ENCODE assay signal across 20 mouse cellular contexts in the genomic region with DNA sequence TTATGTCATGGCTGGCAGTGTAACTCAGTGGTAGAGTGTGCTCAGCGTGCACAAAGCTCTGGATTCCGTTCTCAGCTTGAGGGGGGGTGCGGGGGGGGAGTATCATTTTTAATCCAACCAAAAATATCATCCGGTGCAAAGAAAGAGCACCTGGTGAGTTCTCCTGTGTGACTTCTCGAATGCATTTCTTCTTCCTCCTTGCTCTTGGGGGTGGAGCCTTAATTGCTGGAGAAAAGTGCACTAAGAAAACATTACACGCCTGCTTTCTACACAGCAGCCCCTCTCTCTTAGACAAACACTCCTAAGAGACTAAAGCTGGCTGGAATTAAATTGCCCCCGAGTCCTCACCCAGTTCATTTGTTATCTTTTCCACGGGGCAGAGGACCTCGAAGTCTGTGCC.
A peak's percentile ranks its signal among the peaks of the same experiment; 100 is the strongest.
DNase-seq lines count a peak whose midpoint lies in the region; ATAC-seq and TF ChIP-seq lines count a peak whose summit lies in the region.
"Had no signal": no experiment of that assay in that cellular context is flagged by ENCODE, and none has a peak within 500 bp of the region (broad histone marks: within the 10 kb centered on the region; RNA-seq: fewer than 3 reads in every experiment).

No protein-coding gene starts in this region.

- H3K27me3 ChIP-seq in heart, embryonic 15.5 days: no peaks in the 10 kb centered on the region
- no peaks in the 10 kb centered on the region for H3K27me3 ChIP-seq in thymus, adult 2 months (ENCODE audit: control insufficient read depth, insufficient read depth, low read length)
- H3K27me3 ChIP-seq in intestine, embryonic 16.5 days (replicated peaks; ENCODE audit: control insufficient read depth, insufficient read depth, low read length): no peaks in the 10 kb centered on the region
- H3K27me3 ChIP-seq: forebrain, embryonic 15.5 days; hindbrain, embryonic 12.5 days; limb, embryonic 15.5 days; liver, embryonic 15.5 days; neural tube, embryonic 12.5 days had no signal

- H3K4me1 ChIP-seq in heart, embryonic 15.5 days (replicated peaks): peaks cover 53% of the 10 kb centered on the region
- H3K4me1 ChIP-seq in thymus, adult 2 months (replicated peaks; ENCODE audit: control insufficient read depth, insufficient read depth, low read length): peaks cover 33% of the 10 kb centered on the region
- peaks cover 15% of the 10 kb centered on the region for H3K4me1 ChIP-seq in intestine, embryonic 16.5 days (ENCODE audit: control insufficient read depth, insufficient read depth, low read length)
- H3K4me1 ChIP-seq: neural tube, embryonic 12.5 days had no signal

- no peak overlapping the region for H3K9ac ChIP-seq in heart, embryonic 15.5 days
- 0 out of 2 replicates have a peak overlapping the region, but pooled peaks have one; percentile 10 for H3K9ac ChIP-seq in intestine, embryonic 16.5 days (ENCODE audit: low read depth, low read length)
- H3K9ac ChIP-seq: forebrain, embryonic 15.5 days; hindbrain, embryonic 12.5 days; limb, embryonic 15.5 days; liver, embryonic 15.5 days; neural tube, embryonic 12.5 days had no signal

- peak overlapping the region; percentile 4; the same call in 1 of the 2 replicates for H3K27ac ChIP-seq in heart, embryonic 15.5 days
- peak overlapping the region; percentile 44; the same call in 1 of the 2 replicates for H3K27ac ChIP-seq in thymus, adult 2 months (ENCODE audit: control insufficient read depth, insufficient read depth, low read length)
- peak overlapping the region; percentile 37; the same call in 1 of the 2 replicates for H3K27ac ChIP-seq in intestine, embryonic 16.5 days (ENCODE audit: low read length)
- H3K27ac ChIP-seq: forebrain, embryonic 15.5 days; hindbrain, embryonic 12.5 days; limb, embryonic 15.5 days; liver, embryonic 15.5 days; neural tube, embryonic 12.5 days had no signal

- no peak for TF ChIP-seq CTCF in thymus, adult 2 months (IDR thresholded peaks at IDR 0.05; ENCODE audit: borderline replicate concordance, control insufficient read depth, extremely low read depth, insufficient read depth, low read length, poor library complexity)

- H3K4me3 ChIP-seq in heart, embryonic 15.5 days: no peak overlapping the region
- H3K4me3 ChIP-seq in thymus, adult 2 months (ENCODE audit: control insufficient read depth, insufficient read depth, low read length): no peak overlapping the region
- H3K4me3 ChIP-seq in intestine, embryonic 16.5 days (ENCODE audit: low read length): no peak overlapping the region
- H3K4me3 ChIP-seq: forebrain, embryonic 15.5 days; hindbrain, embryonic 12.5 days; limb, embryonic 15.5 days; liver, embryonic 15.5 days; neural tube, embryonic 12.5 days had no signal

- H3K4me2 ChIP-seq in heart, embryonic 15.5 days: no peak overlapping the region
- no peak overlapping the region for H3K4me2 ChIP-seq in intestine, embryonic 16.5 days (ENCODE audit: low read depth, low read length)
- H3K4me2 ChIP-seq: forebrain, embryonic 15.5 days; heart, embryonic 11.5 days; hindbrain, embryonic 12.5 days; limb, embryonic 15.5 days; liver, embryonic 15.5 days; midbrain, embryonic 11.5 days; neural tube, embryonic 12.5 days had no signal

- no peak for ATAC-seq in heart, embryonic 15.5 days (replicated peaks; ENCODE audit: insufficient number of reproducible peaks, insufficient read depth, low FRiP score, low read depth)
- ATAC-seq in intestine, embryonic 16.5 days: peak; percentile 48; the same call in 1 of the 2 replicates
- ATAC-seq: forebrain, embryonic 15.5 days had no signal

- TF ChIP-seq POLR2A in thymus, adult 2 months (IDR thresholded peaks at IDR 0.05; ENCODE audit: control insufficient read depth, extremely low read depth, insufficient read depth, low read length, poor library complexity): no peak

- H3K9me3 ChIP-seq in heart, embryonic 15.5 days (replicated peaks): no peaks in the 10 kb centered on the region
- H3K9me3 ChIP-seq in intestine, embryonic 16.5 days (ENCODE audit: control insufficient read depth, low read length): no peaks in the 10 kb centered on the region
- H3K9me3 ChIP-seq: forebrain, embryonic 15.5 days; hindbrain, embryonic 12.5 days; limb, embryonic 15.5 days; liver, embryonic 15.5 days; neural tube, embryonic 12.5 days had no signal

- WGBS in heart, embryonic 15.5 days: 40% methylated on average over 9 of the region's 9 CpGs
- 15% methylated on average over 9 of the region's 9 CpGs for WGBS in thymus, adult 2 months
- 33% methylated on average over 9 of the region's 9 CpGs for WGBS in intestine, embryonic 16.5 days

- H3K36me3 ChIP-seq in heart, embryonic 15.5 days: no peaks in the 10 kb centered on the region
- H3K36me3 ChIP-seq in thymus, adult 2 months (ENCODE audit: control insufficient read depth, insufficient read depth, low read length): no peaks in the 10 kb centered on the region
- no peaks in the 10 kb centered on the region for H3K36me3 ChIP-seq in intestine, embryonic 16.5 days (ENCODE audit: control insufficient read depth, insufficient read depth, low read length)
- H3K36me3 ChIP-seq: forebrain, embryonic 15.5 days; hindbrain, embryonic 12.5 days; limb, embryonic 15.5 days; liver, embryonic 15.5 days; neural tube, embryonic 12.5 days had no signal

- DNase-seq in heart, adult 9 months (ENCODE audit: low spot score in 2 of 2): no peak
- DNase-seq in thymus, adult 2 months: no peak
- DNase-seq in thymus, postnatal 10 days (ENCODE audit: low spot score in 2 of 2): no peak
- no peak for DNase-seq in frontal cortex, postnatal 25 days (ENCODE audit: low spot score in 2 of 2)
- DNase-seq in natural killer cell, adult 2 months (ENCODE audit: low spot score in 2 of 2): no peak
- DNase-seq: adrenal gland, adult 2 months; cerebellum, adult 2 months; kidney, adult 11 months; kidney, postnatal 14 days; lung, postnatal 4 days; right cerebral cortex, postnatal 4 days had no signal
